Mouse (Mus musculus): ENCODE measurements at regions not wholly inside any gene's neighbourhood (a gene's known extent, or its start where the extent isn't known, plus 50 kb on each side); places are given as distances from the start of the nearest gene placed in this dataset.

- DNase-seq, result no peak
- 54% methylated on average over 9 of the region's 9 CpGs for WGBS
- Histone ChIP-seq H3K36me3 (ENCODE audit: control insufficient read depth, insufficient read depth, low read length) (no peaks in the 10 kb centered on the region), H3K27me3 (ENCODE audit: control insufficient read depth, insufficient read depth, low read length) (no peaks in the 10 kb centered on the region), H3K4me3 (ENCODE audit: control insufficient read depth, insufficient read depth, low read length) (no peak overlapping the region), H3K27ac (ENCODE audit: control insufficient read depth, insufficient read depth, low read length) (no peak overlapping the region), H3K4me1 (replicated peaks; ENCODE audit: control insufficient read depth, insufficient read depth, low read length) (no peaks in the 10 kb centered on the region)
- TF ChIP-seq CTCF (IDR thresholded peaks at IDR 0.05; ENCODE audit: borderline replicate concordance, control insufficient read depth, extremely low read depth, insufficient read depth, low read length, poor library complexity) (no peak), POLR2A (IDR thresholded peaks at IDR 0.05; ENCODE audit: control insufficient read depth, extremely low read depth, insufficient read depth, low read length, poor library complexity) (no peak)
Observed at GRCm38 (mm10) chrX:162359767-162360545, 200.4 kb upstream of the Nhs start.

- no peak for DNase-seq
- H3K36me3 ChIP-seq (ENCODE audit: control insufficient read depth, insufficient read depth, low read length), result no peaks in the 10 kb centered on the region
- TF ChIP-seq CTCF (IDR thresholded peaks at IDR 0.05; ENCODE audit: borderline replicate concordance, control insufficient read depth, extremely low read depth, insufficient read depth, low read length, poor library complexity) (no peak), POLR2A (IDR thresholded peaks at IDR 0.05; ENCODE audit: control insufficient read depth, extremely low read depth, insufficient read depth, low read length, poor library complexity) (no peak)
- WGBS, result 71% methylated on average over 4 of the region's 4 CpGs
- H3K4me3 ChIP-seq (ENCODE audit: control insufficient read depth, insufficient read depth, low read length), result no peak overlapping the region
- H3K4me1 ChIP-seq (replicated peaks; ENCODE audit: control insufficient read depth, insufficient read depth, low read length), result no peaks in the 10 kb centered on the region
- no peak overlapping the region for H3K27ac ChIP-seq (ENCODE audit: control insufficient read depth, insufficient read depth, low read length)
- no peaks in the 10 kb centered on the region for H3K27me3 ChIP-seq (ENCODE audit: control insufficient read depth, insufficient read depth, low read length)
Observed at GRCm38 (mm10) chrX:162348341-162348740, 188.8 kb upstream of the Nhs start.

GRCm38 (mm10) chrX:162347886-162348285 is 188.4 kb upstream of the Nhs start:
- WGBS, result 71% methylated on average over 2 of the region's 2 CpGs
- DNase-seq, result no peak
- no peak overlapping the region for H3K27ac ChIP-seq (ENCODE audit: control insufficient read depth, insufficient read depth, low read length)

GRCm38 (mm10) chrX:162345497-162346143 is 186.1 kb upstream of the Nhs start:
- no peak overlapping the region for H3K27ac ChIP-seq (ENCODE audit: control insufficient read depth, insufficient read depth, low read length)
- no peaks in the 10 kb centered on the region for H3K4me1 ChIP-seq (replicated peaks; ENCODE audit: control insufficient read depth, insufficient read depth, low read length)
- no peaks in the 10 kb centered on the region for H3K27me3 ChIP-seq (ENCODE audit: control insufficient read depth, insufficient read depth, low read length)
- TF ChIP-seq POLR2A (IDR thresholded peaks at IDR 0.05; ENCODE audit: control insufficient read depth, extremely low read depth, insufficient read depth, low read length, poor library complexity) (no peak), CTCF (IDR thresholded peaks at IDR 0.05; ENCODE audit: borderline replicate concordance, control insufficient read depth, extremely low read depth, insufficient read depth, low read length, poor library complexity) (no peak)
- no peaks in the 10 kb centered on the region for H3K36me3 ChIP-seq (ENCODE audit: control insufficient read depth, insufficient read depth, low read length)
- 79% methylated on average over 3 of the region's 3 CpGs for WGBS
- H3K4me3 ChIP-seq (ENCODE audit: control insufficient read depth, insufficient read depth, low read length), result no peak overlapping the region
- no peak for DNase-seq

More at GRCm38 (mm10) chrX:162347886-162348285, 188.4 kb upstream of the Nhs start:
- Histone ChIP-seq H3K4me1 (replicated peaks; ENCODE audit: control insufficient read depth, insufficient read depth, low read length) (no peaks in the 10 kb centered on the region), H3K4me3 (ENCODE audit: control insufficient read depth, insufficient read depth, low read length) (no peak overlapping the region), H3K36me3 (ENCODE audit: control insufficient read depth, insufficient read depth, low read length) (no peaks in the 10 kb centered on the region), H3K27me3 (ENCODE audit: control insufficient read depth, insufficient read depth, low read length) (no peaks in the 10 kb centered on the region)
- no peak for TF ChIP-seq CTCF (IDR thresholded peaks at IDR 0.05; ENCODE audit: borderline replicate concordance, control insufficient read depth, extremely low read depth, insufficient read depth, low read length, poor library complexity)
- no peak for TF ChIP-seq POLR2A (IDR thresholded peaks at IDR 0.05; ENCODE audit: control insufficient read depth, extremely low read depth, insufficient read depth, low read length, poor library complexity)

- no peak overlapping the region for H3K4me3 ChIP-seq (ENCODE audit: control insufficient read depth, insufficient read depth, low read length)
- DNase-seq, result no peak
- no peaks in the 10 kb centered on the region for H3K4me1 ChIP-seq (replicated peaks; ENCODE audit: control insufficient read depth, insufficient read depth, low read length)
- no peak overlapping the region for H3K27ac ChIP-seq (ENCODE audit: control insufficient read depth, insufficient read depth, low read length)
- TF ChIP-seq POLR2A (IDR thresholded peaks at IDR 0.05; ENCODE audit: control insufficient read depth, extremely low read depth, insufficient read depth, low read length, poor library complexity) (no peak), CTCF (IDR thresholded peaks at IDR 0.05; ENCODE audit: borderline replicate concordance, control insufficient read depth, extremely low read depth, insufficient read depth, low read length, poor library complexity) (no peak)
- H3K36me3 ChIP-seq (ENCODE audit: control insufficient read depth, insufficient read depth, low read length), result no peaks in the 10 kb centered on the region
- no peaks in the 10 kb centered on the region for H3K27me3 ChIP-seq (ENCODE audit: control insufficient read depth, insufficient read depth, low read length)
- WGBS, result 75% methylated on average over 5 of the region's 5 CpGs
Observed at GRCm38 (mm10) chrX:162332121-162332520, 172.6 kb upstream of the Nhs start.

GRCm38 (mm10) chrX:162307646-162308045 is 148.1 kb upstream of the Nhs start:
- Histone ChIP-seq H3K36me3 (ENCODE audit: control insufficient read depth, insufficient read depth, low read length) (no peaks in the 10 kb centered on the region), H3K27me3 (ENCODE audit: control insufficient read depth, insufficient read depth, low read length) (no peaks in the 10 kb centered on the region), H3K4me3 (ENCODE audit: control insufficient read depth, insufficient read depth, low read length) (no peak overlapping the region), H3K4me1 (replicated peaks; ENCODE audit: control insufficient read depth, insufficient read depth, low read length) (no peaks in the 10 kb centered on the region), H3K27ac (ENCODE audit: control insufficient read depth, insufficient read depth, low read length) (no peak overlapping the region)
- DNase-seq, result no peak
- TF ChIP-seq CTCF (IDR thresholded peaks at IDR 0.05; ENCODE audit: borderline replicate concordance, control insufficient read depth, extremely low read depth, insufficient read depth, low read length, poor library complexity) (no peak), POLR2A (IDR thresholded peaks at IDR 0.05; ENCODE audit: control insufficient read depth, extremely low read depth, insufficient read depth, low read length, poor library complexity) (no peak)
- 87% methylated on average over 2 of the region's 2 CpGs for WGBS
